Mouse (Mus musculus): Measurements from ENCODE around the gene Oosp1. TPM values are rescaled to one million over a fixed set of nuclear protein-coding genes. Genes with fewer than 3 reads are reported as not detected.

Oosp1 gene
- not detected for polyA plus RNA-seq (2017; shearing (Covaris generic))

DNA sequence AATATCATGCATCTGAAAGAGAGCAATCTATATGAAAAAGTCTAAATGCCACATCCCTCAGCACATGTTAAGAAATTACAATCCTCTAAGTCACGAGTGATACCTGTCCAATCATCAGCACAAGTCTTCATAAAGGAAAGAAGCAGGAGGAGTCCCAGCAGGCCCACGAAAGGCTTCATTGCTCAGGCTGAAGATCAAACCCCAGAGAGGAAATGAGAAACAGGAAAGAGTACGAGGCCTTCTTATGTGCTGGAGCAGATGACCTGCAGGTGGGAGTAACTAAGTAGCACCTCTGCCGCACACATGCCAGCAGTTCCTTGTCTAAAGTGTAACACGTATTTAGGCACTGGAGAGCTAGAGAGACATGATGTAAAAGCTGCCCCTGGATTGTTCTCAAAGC is at the start of gene Oosp1:
Gene Oosp1 (minus strand): TSS at position 312 of the 400 bp plus-strand sequence.
- ATAC-seq: no peak

- no peak for ATAC-seq
Observed at GRCm38 (mm10) chr19:11736455-11736854, 45.5 kb upstream of the Oosp1 start.

- no peak for ATAC-seq
Observed at GRCm38 (mm10) chr19:11730278-11730677, 39.3 kb upstream of the Oosp1 start.

GRCm38 (mm10) chr19:11727304-11727703 is 36.4 kb upstream of the Oosp1 start:
- no peak for ATAC-seq

DNA sequence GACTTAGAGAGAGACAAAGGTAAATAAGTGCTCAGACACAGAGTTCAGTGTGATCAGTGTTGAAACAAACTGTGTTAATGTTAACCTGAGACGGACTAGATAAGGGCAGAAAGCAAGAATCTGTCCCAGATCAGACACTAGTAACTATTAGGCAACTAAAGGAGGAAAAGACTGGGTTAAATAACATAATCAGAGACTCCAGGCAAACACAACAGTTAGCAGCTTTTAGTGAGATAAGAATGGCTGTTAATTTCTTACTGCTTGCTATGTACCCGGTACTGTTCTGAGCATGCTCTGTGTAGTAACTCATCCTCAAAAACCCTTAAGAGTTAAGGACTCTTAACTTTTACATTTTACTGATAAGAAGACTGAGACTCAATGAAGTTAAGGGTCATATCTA is 35.0 kb upstream of the Oosp1 start:
- ATAC-seq: no peak

- ATAC-seq: no peak
Observed at GRCm38 (mm10) chr19:11724275-11724674, 33.3 kb upstream of the Oosp1 start.

GRCm38 (mm10) chr19:11723870-11724269 is 32.9 kb upstream of the Oosp1 start:
- ATAC-seq: no peak

- no peak for ATAC-seq
Observed at GRCm38 (mm10) chr19:11720071-11720470, 29.1 kb upstream of the Oosp1 start.

- ATAC-seq: no peak
Observed at GRCm38 (mm10) chr19:11712451-11712850, 21.5 kb upstream of the Oosp1 start.

GRCm38 (mm10) chr19:11698342-11698741 is 7.4 kb upstream of the Oosp1 start:
- no peak for ATAC-seq

GRCm38 (mm10) chr19:11696755-11697154 is 5.8 kb upstream of the Oosp1 start, which contains the start of gene Oosp3:
Gene Oosp3 (plus strand): TSS chr19:11697055.
- ATAC-seq: no peak

GRCm38 (mm10) chr19:11691454-11691853 is 504 bp upstream of the Oosp1 start:
- no peak for ATAC-seq

DNA sequence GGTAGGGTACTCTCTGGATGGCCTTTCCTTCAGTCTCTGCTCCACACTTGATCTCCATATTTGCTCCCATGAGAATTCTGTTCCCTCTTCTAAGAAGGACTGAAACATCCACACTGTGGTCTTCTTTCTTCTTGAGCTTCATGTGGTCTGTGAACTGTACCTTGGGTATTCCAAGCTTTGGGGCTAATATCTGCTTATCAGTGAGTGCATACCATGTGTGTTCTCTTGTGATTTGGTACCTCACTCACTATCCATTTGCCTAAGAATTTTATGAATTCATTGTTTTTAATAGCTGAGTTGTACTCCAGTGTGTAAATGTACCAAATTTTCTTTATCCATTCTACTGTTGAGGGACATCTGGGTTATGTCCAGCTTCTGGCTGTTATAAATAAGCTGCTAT is 29.4 kb downstream of the Oosp1 start:
- no peak for ATAC-seq

DNA sequence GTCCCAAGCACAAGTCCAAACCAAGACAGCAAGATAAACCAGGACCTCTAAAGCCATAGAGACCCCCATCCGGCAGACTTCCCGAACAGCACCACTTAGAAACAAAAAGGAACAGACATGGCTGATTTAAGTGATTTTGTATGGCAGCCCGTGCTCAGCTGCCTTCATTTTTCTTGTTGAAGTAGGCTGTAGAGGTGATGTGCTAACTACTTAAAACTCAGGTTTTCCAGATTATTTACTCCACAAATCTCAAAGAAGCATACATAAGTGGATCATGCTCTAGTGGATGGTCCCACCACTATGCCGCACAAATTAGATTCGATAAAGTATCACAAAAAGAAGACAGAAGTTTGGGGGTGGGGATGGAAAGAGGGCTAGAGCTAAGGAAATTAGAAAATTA is 30.5 kb downstream of the Oosp1 start, which contains the start of gene Oosp2:
Gene Oosp2 (minus strand): TSS at position 101 of the 400 bp plus-strand sequence.
- ATAC-seq: no peak

- ATAC-seq: no peak
Observed at GRCm38 (mm10) chr19:11659142-11659541, 31.8 kb downstream of the Oosp1 start.

DNA sequence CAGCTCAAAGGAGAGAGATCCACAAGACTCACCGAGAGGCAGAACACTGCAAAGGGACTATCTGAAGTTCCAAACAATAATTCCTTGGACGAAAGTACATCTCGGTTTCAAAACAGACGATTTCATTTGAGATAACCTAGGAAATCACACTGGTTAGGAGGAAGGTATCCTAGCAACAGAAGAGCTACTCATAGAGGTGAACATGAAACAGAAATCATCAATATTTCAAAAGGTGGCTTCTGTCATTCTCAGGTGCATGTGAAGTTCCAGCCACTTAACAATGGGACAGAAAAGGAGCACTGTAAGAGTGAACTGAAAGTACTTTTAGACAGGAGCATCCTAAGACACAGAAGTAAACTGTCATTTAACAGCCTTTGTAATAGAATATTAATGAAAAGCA is 41.4 kb downstream of the Oosp1 start:
- no peak for ATAC-seq

- no peak for ATAC-seq
Observed at GRCm38 (mm10) chr19:11646166-11646565, 44.8 kb downstream of the Oosp1 start.

GRCm38 (mm10) chr19:11640732-11641131 is 50.2 kb downstream of the Oosp1 start, which contains the start of gene Ms4a3:
Gene Ms4a3 (minus strand): TSS chr19:11640851.
- no peak for ATAC-seq

- ATAC-seq: no peak
Observed at GRCm38 (mm10) chr19:11639038-11639437, 51.9 kb downstream of the Oosp1 start.

- no peak for ATAC-seq
Observed at GRCm38 (mm10) chr19:11635572-11635971, 55.4 kb downstream of the Oosp1 start.

GRCm38 (mm10) chr19:11634330-11634729 is 56.6 kb downstream of the Oosp1 start:
- ATAC-seq: no peak

DNA sequence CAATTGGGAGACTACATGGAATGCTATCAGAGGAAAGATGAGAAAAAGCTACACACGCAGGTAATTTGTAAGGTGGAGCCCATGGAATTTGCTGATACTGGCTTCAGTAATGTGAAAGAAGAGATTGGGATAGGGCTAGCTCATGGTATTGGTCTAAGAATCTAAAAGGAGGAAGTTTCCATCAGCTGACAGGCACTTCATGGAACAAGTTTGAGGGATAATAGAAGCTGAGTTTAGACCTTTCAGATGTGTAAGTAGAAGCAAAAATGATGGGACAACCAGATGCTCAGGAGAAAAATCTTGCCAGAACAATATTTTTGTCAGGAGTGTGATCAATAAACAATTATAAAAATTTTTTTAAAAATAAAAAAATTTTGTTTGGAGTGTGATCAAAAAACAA is 57.2 kb downstream of the Oosp1 start:
- ATAC-seq: no peak

- ATAC-seq: no peak
Observed at GRCm38 (mm10) chr19:11625231-11625630, 65.7 kb downstream of the Oosp1 start.

DNA sequence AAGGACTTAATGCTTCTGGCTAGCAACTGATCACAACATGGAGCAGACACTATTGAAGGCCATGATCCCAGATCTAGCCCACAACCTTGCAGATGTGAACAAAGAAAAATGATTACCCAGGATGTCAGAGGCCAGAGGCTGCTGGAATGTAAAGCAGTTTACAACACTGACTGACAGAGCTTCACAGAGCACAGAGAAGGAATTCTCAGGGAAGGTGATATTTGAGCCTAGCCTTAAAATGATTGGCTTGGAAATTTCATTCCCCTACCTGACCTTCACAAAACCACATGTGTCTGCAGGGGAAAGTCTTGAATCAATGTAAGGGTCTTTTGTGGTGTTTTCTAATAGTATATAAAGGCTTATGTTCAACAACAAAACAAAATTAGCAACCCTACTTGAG is 66.2 kb downstream of the Oosp1 start:
- no peak for ATAC-seq

GRCm38 (mm10) chr19:11623551-11623950 is 67.4 kb downstream of the Oosp1 start, which contains the start of gene Ms4a2:
Gene Ms4a2 (minus strand): TSS chr19:11623719.
- ATAC-seq: no peak

All from CD4-positive, CD25-positive, alpha-beta regulatory T cell, adult 4 months (primary cell).